Mouse (Mus musculus): ENCODE measurements at regions not wholly inside any gene's neighbourhood (a gene's known extent, or its start where the extent isn't known, plus 50 kb on each side); places are given as distances from the start of the nearest gene placed in this dataset.

GRCm38 (mm10) chr19:48097942-48098596, 107.8 kb upstream of the Sorcs3 start:
- Histone ChIP-seq H3K36me3 (ENCODE audit: control insufficient read depth in 1 of 2, insufficient read depth in 2 of 2, low read length in 2 of 2) (no peaks in the 10 kb centered on the region), H3K4me3 (ENCODE audit: control insufficient read depth in 1 of 2, insufficient read depth in 1 of 2, low read depth in 2 of 2, low read length in 2 of 2) (no peak overlapping the region), H3K27me3 (ENCODE audit: control insufficient read depth in 1 of 2, insufficient read depth in 2 of 2, low read length in 2 of 2) (no peaks in the 10 kb centered on the region), H3K27ac (ENCODE audit: control insufficient read depth, low read depth, low read length) (no peak overlapping the region), H3K9ac (ENCODE audit: control insufficient read depth, low read depth, low read length, poor library complexity, severe bottlenecking) (no peak overlapping the region), H3K4me1 (ENCODE audit: control insufficient read depth in 1 of 2, insufficient read depth in 2 of 2, low read length in 2 of 2) (no peaks in the 10 kb centered on the region), H3K9me3 (replicated peaks; ENCODE audit: insufficient read depth, low read length) (no peaks in the 10 kb centered on the region), H3K79me2 (ENCODE audit: control insufficient read depth, insufficient read depth, low read length, poor library complexity) (no peaks in the 10 kb centered on the region)
- TF ChIP-seq ETS1 (IDR thresholded peaks at IDR 0.05; ENCODE audit: low read depth, low read length) (no peak), MXI1 (IDR thresholded peaks at IDR 0.05; ENCODE audit: low read depth, low read length) (no peak), RAD21 (IDR thresholded peaks at IDR 0.05; ENCODE audit: low read depth, low read length) (no peak), SMC3 (IDR thresholded peaks at IDR 0.05; ENCODE audit: low read depth, low read length) (no peak), ZNF384 (IDR thresholded peaks at IDR 0.05; ENCODE audit: low read depth, low read length) (no peak), POLR2AphosphoS5 (IDR thresholded peaks at IDR 0.05; ENCODE audit: borderline replicate concordance, low read depth, low read length) (no peak), ELF1 (IDR thresholded peaks at IDR 0.05; ENCODE audit: low read depth, low read length) (no peak), NELFE (IDR thresholded peaks at IDR 0.05; ENCODE audit: low read depth, low read length) (no peak), ZC3H11A (IDR thresholded peaks at IDR 0.05; ENCODE audit: low read depth, low read length) (no peak), JUND (IDR thresholded peaks at IDR 0.05; ENCODE audit: low read depth, low read length) (no peak), POLR2AphosphoS2 (IDR thresholded peaks at IDR 0.05; ENCODE audit: low read length) (no peak), MAZ (IDR thresholded peaks at IDR 0.05; ENCODE audit: low read depth, low read length) (no peak), TAL1 (IDR thresholded peaks at IDR 0.05; ENCODE audit: low read length) (no peak), MYC (IDR thresholded peaks at IDR 0.05; ENCODE audit: low read depth, low read length) (no peak), USF2 (IDR thresholded peaks at IDR 0.05; ENCODE audit: borderline replicate concordance in 1 of 2, insufficient read depth in 1 of 2, low read depth in 1 of 2, low read length in 2 of 2) (no peak), SIN3A (IDR thresholded peaks at IDR 0.05; ENCODE audit: low read length) (no peak)
- DNase-seq (ENCODE audit: low read depth, low spot score): no peak

- no peaks in the 10 kb centered on the region for H3K36me3 ChIP-seq (ENCODE audit: control insufficient read depth in 1 of 2, insufficient read depth in 2 of 2, low read length in 2 of 2)
- TF ChIP-seq JUND (IDR thresholded peaks at IDR 0.05; ENCODE audit: low read depth, low read length): no peak
- TF ChIP-seq BHLHE40 (IDR thresholded peaks at IDR 0.05; ENCODE audit: borderline replicate concordance, low read depth, low read length): no peak
- no peak for TF ChIP-seq NELFE (IDR thresholded peaks at IDR 0.05; ENCODE audit: low read depth, low read length)
- TF ChIP-seq MXI1 (IDR thresholded peaks at IDR 0.05; ENCODE audit: low read depth, low read length): no peak
- TF ChIP-seq NRF1 (IDR thresholded peaks at IDR 0.05; ENCODE audit: insufficient read depth, low read depth, low read length, poor library complexity, severe bottlenecking): no peak
- TF ChIP-seq USF1 (IDR thresholded peaks at IDR 0.05; ENCODE audit: low read depth, low read length): no peak
- TF ChIP-seq KAT2A (conservative IDR thresholded peaks at IDR 0.05; ENCODE audit: low read depth, low read length): no peak
- TF ChIP-seq ELF1 (IDR thresholded peaks at IDR 0.05; ENCODE audit: low read depth, low read length): no peak
- TF ChIP-seq POLR2AphosphoS5 (IDR thresholded peaks at IDR 0.05; ENCODE audit: borderline replicate concordance, low read depth, low read length): no peak
- TF ChIP-seq MAFK (IDR thresholded peaks at IDR 0.05; ENCODE audit: borderline replicate concordance, low read depth, low read length): no peak
- no peak for TF ChIP-seq CHD1 (IDR thresholded peaks at IDR 0.05; ENCODE audit: low read depth, low read length)
- no peak for TF ChIP-seq POLR2A (IDR thresholded peaks at IDR 0.05; ENCODE audit: control insufficient read depth in 1 of 2, insufficient read depth in 1 of 2, low read depth in 1 of 2, low read length in 2 of 2, poor library complexity in 1 of 2)
- TF ChIP-seq CTCF (IDR thresholded peaks at IDR 0.05 in 2 of 3, conservative IDR thresholded peaks at IDR 0.05 in 1 of 3; ENCODE audit: control insufficient read depth in 1 of 3, insufficient read depth in 1 of 3, low read depth in 2 of 3, low read length in 3 of 3, poor library complexity in 1 of 3, severe bottlenecking in 1 of 3): no peak
- TF ChIP-seq CHD2 (IDR thresholded peaks at IDR 0.05; ENCODE audit: low read length): no peak
- TF ChIP-seq ZMIZ1 (IDR thresholded peaks at IDR 0.05; ENCODE audit: low read depth, low read length): no peak
- no peak for TF ChIP-seq POLR2AphosphoS2 (IDR thresholded peaks at IDR 0.05; ENCODE audit: low read length)
- no peak for TF ChIP-seq HCFC1 (IDR thresholded peaks at IDR 0.05; ENCODE audit: low read depth, low read length)
- TF ChIP-seq UBTF (IDR thresholded peaks at IDR 0.05; ENCODE audit: borderline replicate concordance, insufficient read depth, low read depth, low read length): no peak
- no peak for TF ChIP-seq TCF12 (IDR thresholded peaks at IDR 0.05; ENCODE audit: low read depth, low read length)
- no peak for TF ChIP-seq ETS1 (IDR thresholded peaks at IDR 0.05; ENCODE audit: low read depth, low read length)
- no peaks in the 10 kb centered on the region for H3K9me3 ChIP-seq (replicated peaks; ENCODE audit: insufficient read depth, low read length)
- no peak overlapping the region for H3K4me3 ChIP-seq (ENCODE audit: control insufficient read depth in 1 of 2, insufficient read depth in 1 of 2, low read depth in 2 of 2, low read length in 2 of 2)
- no peak overlapping the region for H3K27ac ChIP-seq (ENCODE audit: control insufficient read depth, low read depth, low read length)
- no peaks in the 10 kb centered on the region for H3K79me2 ChIP-seq (ENCODE audit: control insufficient read depth, insufficient read depth, low read length, poor library complexity)
- no peak overlapping the region for H3K9ac ChIP-seq (ENCODE audit: control insufficient read depth, low read depth, low read length, poor library complexity, severe bottlenecking)
- H3K4me1 ChIP-seq (ENCODE audit: control insufficient read depth in 1 of 2, insufficient read depth in 2 of 2, low read length in 2 of 2): no peaks in the 10 kb centered on the region
- no peaks in the 10 kb centered on the region for H3K27me3 ChIP-seq (ENCODE audit: control insufficient read depth in 1 of 2, insufficient read depth in 2 of 2, low read length in 2 of 2)
- no peak for DNase-seq (ENCODE audit: low read depth, low spot score)
Observed at GRCm38 (mm10) chr19:48100991-48101390, 104.8 kb upstream of the Sorcs3 start.

All from MEL (cell line).